Mouse (Mus musculus) frontal cortex, postnatal 14 days (tissue): ENCODE results near the gene Snd1.

Experiments used
- DNase-seq, 2 experiments: peaks; one replicate each; pipeline ENCODE4 v3.0.0; 2022; ENCODE audit warnings: low spot score in 2 of 2

The Snd1 gene

DNA sequence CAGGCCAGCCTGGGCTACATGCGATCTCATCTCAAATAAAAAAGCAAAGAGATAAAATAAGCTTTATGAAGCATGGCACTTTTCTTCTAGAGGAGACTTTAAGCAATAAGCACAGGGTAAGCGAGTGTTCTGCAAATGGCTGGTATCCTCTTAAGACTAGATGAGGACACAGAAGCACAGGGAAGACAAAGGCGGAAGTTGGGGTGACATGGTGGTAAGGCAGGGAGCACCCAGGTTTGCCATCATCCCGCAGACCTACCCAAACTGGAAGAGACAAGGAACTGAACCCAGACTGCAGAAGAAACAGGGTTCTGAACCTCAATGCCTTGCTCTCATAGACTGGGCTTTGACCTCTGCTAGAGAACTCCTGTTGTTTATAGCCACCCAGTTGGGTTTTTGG is 119.8 kb downstream of the Snd1 start:
- no peak for DNase-seq

DNA sequence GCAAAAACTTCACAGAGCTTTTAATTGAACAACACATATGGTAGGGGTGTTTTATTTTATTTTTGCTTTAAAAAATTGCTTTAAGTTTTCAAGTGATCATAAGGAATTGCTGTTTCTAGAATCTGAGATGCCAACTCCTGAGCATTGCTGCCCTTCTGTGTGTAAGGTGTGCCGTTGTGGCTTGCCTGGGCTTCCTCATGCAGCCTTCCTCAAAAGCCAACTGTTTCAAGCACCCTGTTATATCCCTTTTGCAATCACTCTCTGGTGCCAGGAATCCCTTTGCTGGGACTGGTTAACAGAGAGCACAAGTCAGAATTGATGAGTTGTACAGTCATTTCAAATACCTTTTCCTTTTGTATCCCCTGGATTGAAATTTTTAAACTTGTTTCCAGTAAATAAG is 120.3 kb downstream of the Snd1 start:
- DNase-seq: no peak

DNA sequence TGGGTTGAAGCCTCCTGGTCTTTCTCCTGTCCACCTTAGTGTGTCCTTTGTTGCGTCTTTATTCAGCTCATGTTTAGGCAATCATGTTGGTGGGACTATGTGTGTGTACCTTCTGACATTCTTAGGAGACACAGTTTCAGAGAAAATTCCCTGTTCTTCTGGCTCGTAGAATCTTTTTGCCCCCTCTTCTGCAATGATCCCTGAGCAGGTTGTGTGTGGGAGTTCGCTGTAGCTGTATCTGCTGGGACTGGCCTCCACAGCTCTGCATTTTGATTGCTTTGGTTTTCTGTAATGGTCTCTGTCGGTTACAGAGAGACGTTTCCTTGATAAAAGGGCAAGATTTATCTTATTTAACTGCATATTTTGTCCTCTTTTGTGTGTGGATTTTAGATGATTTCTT is 122.3 kb downstream of the Snd1 start:
- DNase-seq: no peak

DNA sequence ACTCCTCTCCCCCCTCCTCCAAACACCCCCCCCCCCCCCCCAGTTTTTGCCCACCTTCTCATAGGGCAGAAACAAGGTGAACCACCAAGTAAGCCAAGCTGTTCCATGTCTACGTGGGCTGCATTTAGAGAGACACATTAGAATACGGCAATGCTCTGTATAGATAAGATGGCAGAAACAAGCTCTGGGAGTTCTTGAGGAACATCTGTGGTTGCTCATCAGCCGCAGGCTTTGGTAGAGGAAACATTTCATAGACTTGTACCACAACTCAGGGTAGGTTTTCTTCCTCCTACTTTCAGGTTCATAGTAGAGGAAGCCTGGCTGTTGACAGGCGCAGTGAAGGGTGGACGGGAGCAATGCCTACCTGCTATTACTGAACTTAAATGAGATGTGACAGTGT is 124.2 kb downstream of the Snd1 start:
- DNase-seq: no peak

DNA sequence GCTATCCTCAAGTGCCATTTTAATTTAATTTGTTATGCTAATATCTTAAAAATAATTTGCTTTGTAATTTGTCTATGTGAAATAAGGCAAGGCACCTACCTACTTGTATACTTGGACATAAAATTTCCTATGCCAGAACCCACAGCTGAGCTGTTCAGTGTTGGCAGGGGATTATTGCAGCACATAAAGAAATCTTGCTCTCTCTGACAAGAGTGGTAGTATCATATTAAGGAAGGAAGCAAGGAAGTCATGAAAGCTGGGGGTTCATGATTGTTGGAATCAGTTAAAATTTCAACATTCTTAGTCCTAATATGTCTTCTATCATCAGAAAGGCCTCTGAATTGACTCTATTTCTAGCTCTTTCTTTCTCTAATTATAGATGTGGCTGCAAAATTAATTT is 125.5 kb downstream of the Snd1 start:
- no peak for DNase-seq

DNA sequence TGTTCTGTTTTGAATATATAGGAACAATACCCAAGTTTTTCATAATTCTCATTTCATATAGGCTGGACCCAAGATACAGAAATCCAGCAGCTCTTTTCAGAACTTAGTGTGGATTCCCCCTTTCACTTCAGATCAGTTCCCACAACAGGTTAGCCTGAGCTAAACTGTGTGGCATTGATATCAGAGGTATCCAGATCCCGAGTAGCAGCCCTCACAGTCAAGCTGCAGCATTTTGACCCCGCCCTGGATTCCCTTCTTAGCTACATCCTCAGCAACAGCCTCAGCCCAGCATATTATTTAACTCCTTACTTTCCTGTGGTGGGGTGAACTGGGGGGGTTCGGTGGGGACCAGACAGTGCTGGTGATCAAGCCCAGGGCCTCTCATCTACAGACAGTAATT is 128.5 kb downstream of the Snd1 start:
- no peak for DNase-seq

DNA sequence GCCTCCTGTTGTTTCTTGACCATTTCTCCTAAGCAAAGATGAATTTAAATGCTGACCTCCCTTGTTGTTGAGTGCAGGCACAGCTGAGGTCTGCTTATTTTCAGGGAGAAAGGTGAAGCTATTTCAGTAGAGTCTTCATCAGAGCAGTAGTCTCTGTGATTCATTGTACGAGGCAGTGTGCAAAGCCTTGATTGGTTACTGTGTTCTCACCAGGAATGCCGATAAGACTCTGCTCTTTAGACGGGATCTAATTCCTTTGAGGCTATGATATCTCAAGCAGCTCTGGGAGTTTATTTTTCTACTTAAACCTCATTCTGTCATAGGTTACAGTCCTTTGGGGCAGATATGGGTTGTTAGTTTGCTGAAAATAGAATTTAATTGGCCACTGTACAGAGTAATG is 128.9 kb downstream of the Snd1 start:
- DNase-seq: no peak

DNA sequence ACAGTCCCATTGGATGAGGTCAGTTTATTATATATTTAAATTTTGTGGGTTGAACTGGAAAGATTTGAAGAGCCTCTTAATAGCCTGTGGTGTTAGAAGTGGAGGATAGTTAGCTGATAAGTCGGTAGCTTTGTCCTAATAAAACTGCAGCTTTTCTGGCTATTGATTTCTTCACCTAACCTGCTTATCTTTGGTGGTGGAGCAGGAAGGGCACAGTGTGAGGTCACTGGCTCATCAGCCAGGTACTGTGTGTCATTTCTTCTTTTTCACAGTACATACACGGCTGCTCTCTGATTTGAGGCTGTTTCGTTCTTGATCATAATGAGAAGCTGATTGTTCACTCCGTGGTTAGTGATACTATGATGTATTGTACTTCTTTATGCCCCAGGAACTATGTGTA is 134.4 kb downstream of the Snd1 start:
- DNase-seq: no peak

DNA sequence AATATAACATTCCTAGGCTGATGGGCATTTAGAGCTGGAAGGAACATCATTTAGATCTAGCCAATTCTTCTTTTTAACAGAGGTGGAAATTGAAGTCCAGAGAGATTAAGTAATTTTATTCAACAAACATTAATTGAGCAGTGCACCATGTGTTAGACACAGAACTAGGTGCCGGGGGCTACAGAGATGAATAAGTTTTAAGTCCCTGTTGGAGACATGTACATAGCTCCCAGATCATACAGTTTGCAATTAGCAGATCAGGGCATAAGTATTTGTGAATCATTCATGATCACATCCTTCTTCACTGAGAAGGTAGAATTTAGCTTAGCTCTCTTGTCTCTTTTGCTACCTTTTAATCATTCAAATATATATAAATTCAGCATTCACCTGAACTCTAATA is 135.2 kb downstream of the Snd1 start:
- DNase-seq: no peak

DNA sequence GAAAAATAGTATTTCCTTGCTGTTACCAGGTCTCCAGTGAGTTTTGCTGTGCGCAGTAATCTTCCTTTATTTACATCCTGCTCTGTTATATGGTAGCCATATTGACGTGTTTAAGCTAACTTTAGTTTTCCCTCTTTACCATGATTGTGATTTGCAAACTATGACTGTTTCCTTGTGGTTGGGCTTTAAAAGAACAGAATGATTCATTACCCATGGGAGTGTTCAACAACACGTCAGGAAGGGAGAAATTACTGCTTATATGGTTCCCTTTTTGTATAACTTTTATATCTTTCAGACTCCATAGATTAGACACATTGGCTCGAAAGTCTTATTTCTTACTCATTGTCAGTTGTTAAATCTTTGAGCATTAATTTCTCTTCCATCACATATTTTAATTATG is 138.5 kb downstream of the Snd1 start:
- no peak for DNase-seq

DNA sequence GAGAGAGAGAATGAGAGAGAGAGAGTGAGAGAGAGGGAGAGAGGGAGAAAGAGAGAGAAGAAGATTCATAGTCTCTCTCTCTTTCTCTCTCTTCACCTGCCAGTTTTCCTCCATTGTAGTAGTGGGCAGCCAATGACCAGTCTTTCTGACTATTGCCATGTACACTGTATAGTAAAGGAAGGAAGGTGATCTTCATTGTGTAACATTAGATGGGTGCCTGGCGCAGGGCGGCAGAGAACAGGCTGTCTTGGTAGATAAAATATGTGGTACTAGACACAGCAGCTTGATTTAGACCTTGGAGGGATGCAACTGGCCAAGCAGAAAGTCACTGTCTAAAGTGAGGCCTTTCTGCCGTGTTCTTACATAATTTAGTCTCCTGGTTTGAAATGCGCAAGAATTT is 139.9 kb downstream of the Snd1 start:
- no peak for DNase-seq

DNA sequence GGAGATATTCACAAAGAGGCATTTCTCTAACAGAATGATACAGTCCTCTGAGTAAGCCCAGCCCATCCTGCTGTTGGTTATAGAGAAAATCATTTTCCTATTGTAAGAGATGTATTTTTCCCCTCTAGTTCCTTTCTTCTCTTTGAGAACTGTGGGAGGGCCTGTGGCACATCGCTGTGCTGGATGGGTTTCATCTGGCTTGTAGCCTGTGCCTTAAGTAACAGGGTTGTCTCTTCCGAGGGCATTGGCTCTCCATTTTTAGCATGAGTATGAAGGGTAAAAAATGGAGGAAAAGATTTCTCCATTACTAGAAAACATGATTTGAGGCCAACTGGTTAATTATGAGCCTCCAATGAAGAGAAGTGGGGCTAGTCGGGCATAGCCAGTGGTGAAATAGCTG is 140.5 kb downstream of the Snd1 start:
- no peak for DNase-seq

DNA sequence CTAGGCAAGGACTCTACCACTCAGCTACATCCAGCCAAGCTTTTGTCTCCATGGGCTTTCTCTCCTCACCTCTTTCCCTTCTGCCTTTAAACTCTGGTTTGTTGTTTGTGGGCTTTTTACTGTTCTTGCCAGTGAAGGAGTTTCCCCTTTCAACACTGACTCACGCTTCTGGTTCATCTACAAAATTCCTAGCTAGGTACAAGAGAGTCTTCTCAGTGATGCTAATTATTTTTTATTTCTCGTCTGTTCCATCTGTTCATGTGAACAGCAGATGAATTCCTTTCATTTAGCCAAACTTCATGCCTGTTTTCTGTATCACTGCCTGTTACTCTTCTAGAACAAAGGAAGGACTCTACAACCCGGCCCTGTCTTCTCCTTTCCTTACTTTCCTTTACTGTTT is 141.0 kb downstream of the Snd1 start:
- no peak for DNase-seq

DNA sequence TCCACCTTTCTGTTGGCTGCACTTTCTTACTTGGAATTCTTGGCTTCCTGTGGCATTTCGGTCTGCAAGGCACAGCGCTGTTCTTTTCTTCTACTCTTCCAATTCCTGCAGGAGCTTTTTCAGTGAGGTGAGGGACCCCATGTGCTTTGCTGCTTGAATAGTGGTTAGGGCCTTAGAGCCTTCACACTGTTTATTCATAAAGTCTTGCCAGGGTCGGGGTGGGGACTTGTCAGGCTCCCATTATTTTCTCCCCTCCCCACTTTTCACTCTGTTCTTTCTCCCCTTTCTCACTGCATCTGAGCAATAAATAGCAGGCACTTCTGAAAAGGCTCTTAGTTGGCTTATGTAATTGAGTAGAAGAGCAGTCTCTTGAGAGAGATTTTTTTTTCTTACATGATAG is 143.4 kb downstream of the Snd1 start:
- no peak for DNase-seq

DNA sequence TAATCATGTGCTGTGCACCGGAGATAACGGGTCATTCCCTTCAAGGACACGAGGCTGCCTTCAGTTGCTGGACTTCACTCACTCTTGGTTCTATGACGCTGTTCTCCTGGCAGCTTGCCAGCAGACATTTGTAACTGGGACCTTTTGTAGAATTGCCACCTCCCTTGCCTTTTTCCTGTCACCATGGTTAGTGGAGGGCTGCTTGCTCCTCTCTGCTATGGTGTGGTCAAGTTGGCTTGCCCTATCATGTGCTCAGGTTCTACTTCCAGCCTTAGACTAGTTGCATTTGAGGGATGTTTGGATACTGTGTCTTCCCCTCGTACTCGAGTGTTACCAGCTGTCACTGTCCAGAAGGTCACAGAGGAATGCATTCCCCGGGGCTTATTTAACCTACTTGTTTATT is 143.8 kb downstream of the Snd1 start:
- peak in 1 of 2 experiments; percentile 39 for DNase-seq

DNA sequence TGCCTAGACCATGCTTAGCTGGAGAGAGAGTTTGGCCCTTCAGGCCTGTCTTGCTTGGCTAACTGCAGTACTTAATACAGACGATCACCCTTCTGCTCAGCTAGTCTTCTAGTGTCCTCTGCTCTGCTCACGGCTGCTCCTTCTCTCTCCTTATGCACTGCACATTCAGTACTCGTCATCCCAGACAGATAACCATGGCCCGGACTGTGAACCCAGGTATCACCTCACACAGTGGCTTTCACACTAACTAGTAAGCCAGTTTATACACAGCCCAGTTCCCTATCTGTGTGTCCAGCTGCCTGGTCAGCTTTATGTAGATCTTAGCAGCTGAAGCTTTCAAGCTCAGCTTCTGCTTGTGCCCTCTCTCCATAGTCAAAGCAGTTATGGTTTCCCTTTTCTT is 146.5 kb downstream of the Snd1 start:
- DNase-seq: no peak

DNA sequence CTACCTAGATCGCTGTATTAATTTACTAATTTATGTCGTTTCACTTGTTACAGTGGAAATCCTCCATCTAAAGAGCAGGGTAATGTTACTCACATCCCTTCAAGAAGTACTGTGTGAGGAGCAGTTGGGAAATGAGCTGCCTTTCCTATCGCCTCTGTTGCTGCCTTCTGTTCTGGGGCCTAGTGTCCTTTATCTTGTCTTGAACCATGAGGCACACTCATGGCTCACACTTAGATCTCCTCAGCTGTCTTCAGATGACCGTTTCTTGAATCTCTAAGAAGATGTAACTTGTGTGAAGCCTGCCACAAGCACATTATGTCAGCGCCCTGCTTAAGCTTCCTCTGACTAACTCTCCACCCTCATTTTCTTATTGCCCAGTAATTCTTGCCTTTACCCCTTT is 147.0 kb downstream of the Snd1 start:
- DNase-seq: no peak

DNA sequence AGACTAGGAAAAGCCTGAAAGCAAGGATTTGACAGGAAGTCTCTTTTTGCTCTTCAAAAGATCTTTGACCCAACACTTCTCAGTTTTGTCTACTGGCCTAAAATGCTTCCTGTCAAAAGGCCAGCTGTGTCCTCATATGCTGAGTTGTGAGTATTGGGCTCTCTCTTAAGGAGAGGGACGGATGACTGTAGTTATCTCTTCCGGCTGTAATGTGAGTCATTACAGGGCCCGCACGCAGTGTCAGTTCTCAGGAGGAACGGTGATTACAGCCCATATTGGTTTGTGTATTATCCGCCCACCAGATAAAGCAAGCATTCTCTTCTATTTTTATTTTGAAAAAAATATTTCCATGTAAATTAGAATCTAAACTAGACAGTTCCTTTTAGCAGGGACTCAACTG is 147.6 kb downstream of the Snd1 start:
- DNase-seq: no peak

DNA sequence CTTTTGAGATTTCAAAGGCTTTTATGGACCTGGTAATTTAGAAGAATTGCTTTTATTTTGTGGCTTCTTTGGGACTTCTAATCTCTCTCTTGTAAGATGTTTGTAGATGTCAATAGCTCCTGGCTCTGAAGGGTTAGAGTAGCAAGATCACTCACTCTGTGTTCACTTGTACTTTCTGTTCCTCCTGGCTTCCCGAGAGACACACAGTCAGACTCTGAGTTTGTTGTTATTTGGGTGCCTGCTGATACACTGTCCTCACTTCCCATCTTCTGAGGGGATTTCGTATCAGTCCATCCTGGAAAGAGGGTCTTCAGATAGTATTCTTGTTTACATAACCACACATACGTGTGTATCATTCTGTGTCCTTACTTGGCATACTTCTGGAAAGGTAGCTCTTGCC is 148.0 kb downstream of the Snd1 start:
- no peak for DNase-seq

DNA sequence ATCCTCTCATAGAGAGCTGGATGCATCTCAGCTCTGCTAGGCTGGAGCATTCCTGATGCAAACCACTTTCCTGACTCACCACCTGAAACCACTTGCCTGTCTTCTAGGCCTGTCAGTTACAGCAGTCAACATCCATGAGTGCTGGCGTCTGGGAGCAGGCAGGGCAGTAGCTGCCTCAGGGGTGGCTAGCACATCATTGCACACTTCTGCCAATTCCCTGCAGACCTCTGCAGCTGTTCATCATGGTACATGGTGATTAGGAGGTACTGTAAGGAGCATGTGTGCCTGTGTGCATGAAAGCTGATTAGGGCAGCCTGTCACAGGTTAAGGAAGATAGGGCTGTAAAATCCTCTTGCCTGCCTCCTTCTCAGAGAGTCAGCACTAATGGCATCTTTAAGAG is 153.5 kb downstream of the Snd1 start:
- DNase-seq: no peak

DNA sequence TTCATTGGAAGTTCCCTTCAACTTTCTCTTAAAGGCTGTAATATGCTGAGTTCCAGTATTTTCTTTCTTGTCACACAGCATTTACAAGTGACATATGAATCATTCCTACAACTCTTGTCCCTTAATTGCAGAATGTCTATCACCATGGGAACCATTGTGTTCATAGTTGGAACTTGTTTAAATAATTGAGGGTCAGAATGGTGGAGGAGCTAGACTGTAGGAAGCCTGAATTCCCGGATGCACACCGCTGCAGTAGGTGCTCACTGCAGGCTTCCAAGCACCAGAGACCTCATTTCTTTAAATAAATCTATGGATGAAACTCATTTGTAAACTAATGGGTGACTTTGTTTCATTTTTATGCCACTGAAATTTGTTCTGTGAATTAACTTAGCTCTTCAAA is 154.9 kb downstream of the Snd1 start:
- DNase-seq: no peak

DNA sequence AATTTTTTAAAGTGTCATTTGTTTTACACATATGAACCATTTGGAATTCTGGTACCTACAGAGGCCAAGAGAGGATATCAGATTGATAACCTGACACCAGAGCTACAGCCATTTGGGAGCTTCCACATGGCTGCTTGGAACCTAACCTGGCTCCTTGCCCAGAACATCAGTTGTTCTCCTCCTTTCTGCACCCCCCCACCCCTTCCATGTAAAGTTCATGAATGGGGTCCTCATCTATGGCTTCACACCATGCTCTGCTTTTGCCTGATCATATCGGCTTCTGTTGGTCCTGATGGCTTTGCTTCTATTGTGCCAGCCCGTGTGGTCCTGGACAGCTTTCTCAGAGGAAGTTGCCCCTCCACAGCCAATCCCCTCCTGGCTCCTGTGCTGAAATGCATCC is 156.0 kb downstream of the Snd1 start:
- DNase-seq: no peak

DNA sequence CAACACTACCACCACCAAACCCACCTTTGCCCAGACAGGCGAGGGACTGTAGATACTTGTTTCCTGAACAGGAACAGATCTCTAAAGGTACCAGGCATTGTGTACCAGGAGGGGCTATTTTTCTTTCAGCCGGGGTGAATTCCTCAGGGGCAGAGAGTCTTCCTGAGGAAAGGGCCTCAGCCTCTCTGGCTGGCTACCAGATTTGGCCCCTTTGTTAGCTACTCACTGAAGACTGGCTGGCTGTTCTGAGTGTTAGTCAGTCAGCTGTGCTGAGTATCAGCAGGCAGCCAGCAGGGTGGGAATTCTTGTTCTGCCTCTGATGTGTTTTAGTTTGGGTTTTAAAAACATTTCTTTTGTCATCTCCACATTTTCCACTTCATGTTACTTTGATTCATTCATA is 158.2 kb downstream of the Snd1 start:
- no peak for DNase-seq

DNA sequence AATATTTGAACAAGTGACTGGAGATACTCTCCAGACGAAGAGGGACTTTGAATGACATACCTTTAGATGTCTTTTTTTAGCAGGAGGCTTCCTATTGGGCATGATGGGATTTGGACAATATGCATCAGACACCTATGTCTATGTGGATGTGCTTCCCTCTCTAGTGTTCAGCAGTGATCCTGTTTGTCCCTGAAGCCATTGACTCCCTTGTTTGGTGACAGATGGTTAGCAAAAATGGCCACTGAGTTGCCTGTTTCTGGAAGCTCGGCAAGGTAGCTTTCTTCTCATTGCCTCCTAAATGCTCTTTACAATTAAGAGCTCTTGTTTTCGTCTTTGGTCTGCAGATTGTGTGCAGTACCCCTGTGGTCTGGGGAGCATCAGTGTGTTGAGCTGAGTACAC is 158.7 kb downstream of the Snd1 start:
- DNase-seq: no peak

DNA sequence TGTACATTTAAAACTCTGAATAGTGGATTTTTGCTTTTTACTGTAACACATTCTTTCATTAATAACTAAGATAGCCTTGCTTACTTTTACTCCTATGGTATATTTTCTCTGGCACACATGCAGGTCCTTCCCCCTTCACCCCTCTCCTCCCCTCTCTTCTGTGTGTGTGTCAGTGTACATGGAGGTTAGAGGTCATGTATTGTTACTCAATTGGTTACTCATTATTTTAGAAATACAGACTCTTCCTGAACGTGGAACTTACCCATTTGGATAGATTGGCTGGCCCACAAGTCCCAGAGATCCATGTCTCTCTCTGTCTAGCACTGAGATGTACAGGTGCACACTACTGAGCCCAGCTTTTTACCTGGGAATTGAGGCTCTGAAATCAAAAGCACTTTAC is 160.2 kb downstream of the Snd1 start:
- DNase-seq: no peak
